Mouse (Mus musculus): ENCODE measurements around the gene Atf6. TPM values are rescaled to one million over a fixed set of nuclear protein-coding genes. Genes with fewer than 3 reads are reported as not detected.

Gene Atf6
- polyA plus RNA-seq, 1 experiment from 2014 or later: 11.5 TPM

DNA sequence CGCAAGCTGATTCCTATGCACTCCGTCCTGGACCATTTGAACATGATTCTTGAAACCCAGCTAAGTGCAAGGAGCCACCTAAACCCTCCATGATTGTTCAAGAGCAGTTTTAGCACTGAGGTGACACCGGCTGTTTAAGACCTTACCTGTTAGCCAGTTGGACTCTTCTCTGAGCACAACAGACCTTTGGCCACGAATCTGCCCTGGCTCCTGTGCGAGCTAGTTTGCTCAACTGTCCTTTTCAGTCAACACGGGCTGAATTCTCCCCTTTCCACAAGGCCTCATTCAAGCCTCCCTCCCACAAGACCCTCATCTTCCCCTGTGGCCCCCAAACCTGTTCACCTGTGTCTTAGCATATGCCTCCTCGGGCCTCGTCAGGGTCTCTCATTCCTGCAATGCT, 170.6 kb downstream of the Atf6 start:
- Histone ChIP-seq H3K36me3 (ENCODE audit: control insufficient read depth, insufficient read depth, low read length) (no peaks in the 10 kb centered on the region), H3K4me2 (no peak overlapping the region), H3K27me3 (replicated peaks; ENCODE audit: control insufficient read depth, insufficient read depth, low read length) (no peaks in the 10 kb centered on the region), H3K4me3 (ENCODE audit: low read depth, low read length) (no peak overlapping the region), H3K4me1 (replicated peaks; ENCODE audit: control insufficient read depth, insufficient read depth, low read length) (no peaks in the 10 kb centered on the region), H3K27ac (ENCODE audit: low read depth, low read length) (no peak overlapping the region), H3K9ac (ENCODE audit: low read depth, low read length) (no peak overlapping the region), H3K9me3 (ENCODE audit: control insufficient read depth, low read length) (no peaks in the 10 kb centered on the region)
- WGBS: 88% methylated on average over 8 of the region's 8 CpGs
- DNase-seq (ENCODE audit: low spot score): no peak
- no peak for ATAC-seq (replicated peaks; ENCODE audit: low FRiP score)

- no peaks in the 10 kb centered on the region for H3K27me3 ChIP-seq (replicated peaks; ENCODE audit: control insufficient read depth, insufficient read depth, low read length)
- 78% methylated on average over 6 of the region's 6 CpGs for WGBS
These were observed 172.2 kb downstream of the Atf6 start for GRCm38 (mm10) chr1:170695326-170695725.

DNA sequence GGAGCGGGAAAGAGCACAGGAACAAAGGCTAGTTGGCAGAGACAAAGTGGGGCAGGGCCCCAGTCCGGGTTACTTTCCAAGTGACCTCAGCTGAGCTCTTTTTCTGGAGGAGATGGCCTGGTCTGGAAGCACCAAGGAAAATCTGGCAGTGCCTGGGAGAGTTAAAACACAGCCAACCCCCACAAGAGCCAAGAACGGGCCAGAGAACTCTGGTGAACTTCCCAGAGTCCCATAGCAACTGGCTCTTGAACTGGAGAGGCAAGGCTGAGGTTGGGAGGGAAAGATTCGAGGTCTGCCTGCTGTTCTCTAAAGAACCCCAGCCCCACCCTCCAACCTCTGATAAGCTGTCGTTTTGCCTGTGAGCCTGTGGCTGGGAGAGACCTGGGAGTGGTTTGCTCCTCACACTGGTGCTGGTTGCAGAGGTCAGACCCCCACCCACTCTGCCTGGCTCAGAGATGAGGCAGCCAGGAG, 172.7 kb downstream of the Atf6 start:
- Histone ChIP-seq H3K4me2 (no peak overlapping the region), H3K9me3 (ENCODE audit: control insufficient read depth, low read length) (no peaks in the 10 kb centered on the region), H3K4me3 (ENCODE audit: low read depth, low read length) (no peak overlapping the region), H3K27me3 (replicated peaks; ENCODE audit: control insufficient read depth, insufficient read depth, low read length) (no peaks in the 10 kb centered on the region), H3K4me1 (replicated peaks; ENCODE audit: control insufficient read depth, insufficient read depth, low read length) (no peaks in the 10 kb centered on the region), H3K27ac (ENCODE audit: low read depth, low read length) (no peak overlapping the region), H3K36me3 (ENCODE audit: control insufficient read depth, insufficient read depth, low read length) (no peaks in the 10 kb centered on the region), H3K9ac (ENCODE audit: low read depth, low read length) (no peak overlapping the region)
- WGBS: 49% methylated on average over 5 of the region's 5 CpGs
- peak; percentile 34; the same call in 1 of the 2 replicates for ATAC-seq (replicated peaks; ENCODE audit: low FRiP score)
- DNase-seq (ENCODE audit: low spot score): no peak

More at GRCm38 (mm10) chr1:170695326-170695725, 172.2 kb downstream of the Atf6 start:
- ATAC-seq (replicated peaks; ENCODE audit: low FRiP score): no peak
- H3K4me1 ChIP-seq (replicated peaks; ENCODE audit: control insufficient read depth, insufficient read depth, low read length): no peaks in the 10 kb centered on the region
- H3K4me2 ChIP-seq: no peak overlapping the region
- no peak overlapping the region for H3K27ac ChIP-seq (ENCODE audit: low read depth, low read length)
- no peak overlapping the region for H3K9ac ChIP-seq (ENCODE audit: low read depth, low read length)
- no peaks in the 10 kb centered on the region for H3K36me3 ChIP-seq (ENCODE audit: control insufficient read depth, insufficient read depth, low read length)
- H3K9me3 ChIP-seq (ENCODE audit: control insufficient read depth, low read length): no peaks in the 10 kb centered on the region
- no peak for DNase-seq (ENCODE audit: low spot score)
- no peak overlapping the region for H3K4me3 ChIP-seq (ENCODE audit: low read depth, low read length)

- Histone ChIP-seq H3K4me3 (ENCODE audit: low read depth, low read length) (no peak overlapping the region), H3K36me3 (ENCODE audit: control insufficient read depth, insufficient read depth, low read length) (no peaks in the 10 kb centered on the region), H3K27me3 (replicated peaks; ENCODE audit: control insufficient read depth, insufficient read depth, low read length) (no peaks in the 10 kb centered on the region), H3K9ac (ENCODE audit: low read depth, low read length) (no peak overlapping the region), H3K9me3 (ENCODE audit: control insufficient read depth, low read length) (no peaks in the 10 kb centered on the region), H3K4me1 (replicated peaks; ENCODE audit: control insufficient read depth, insufficient read depth, low read length) (no peaks in the 10 kb centered on the region), H3K27ac (ENCODE audit: low read depth, low read length) (no peak overlapping the region), H3K4me2 (no peak overlapping the region)
- ATAC-seq (replicated peaks; ENCODE audit: low FRiP score) (no peak), DNase-seq (ENCODE audit: low spot score) (no peak)
- 87% methylated on average over 5 of the region's 5 CpGs for WGBS
These were observed 176.3 kb downstream of the Atf6 start for GRCm38 (mm10) chr1:170691301-170691700.

DNA sequence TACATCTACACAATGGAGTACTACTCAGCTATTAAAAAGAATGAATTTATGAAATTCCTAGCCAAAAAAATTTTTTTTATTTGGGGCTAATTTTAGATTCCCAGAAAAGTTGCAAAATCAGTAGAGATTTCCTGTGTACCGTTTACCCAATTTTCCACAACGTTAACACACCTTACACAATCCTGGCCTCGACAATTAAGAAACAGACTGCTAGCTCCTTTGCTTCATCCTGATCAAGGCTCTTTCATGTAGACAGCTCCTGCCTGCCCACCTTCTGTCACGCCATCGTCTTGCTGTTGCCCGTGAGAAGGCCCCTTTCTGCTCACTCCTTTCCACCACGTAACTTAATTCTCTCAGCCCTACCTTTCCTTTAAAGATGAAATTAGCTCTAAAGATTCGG, 177.8 kb downstream of the Atf6 start:
- ATAC-seq (replicated peaks; ENCODE audit: low FRiP score): no peak
- Histone ChIP-seq H3K27ac (ENCODE audit: low read depth, low read length) (no peak overlapping the region), H3K4me1 (replicated peaks; ENCODE audit: control insufficient read depth, insufficient read depth, low read length) (no peaks in the 10 kb centered on the region), H3K9ac (ENCODE audit: low read depth, low read length) (no peak overlapping the region), H3K4me3 (ENCODE audit: low read depth, low read length) (no peak overlapping the region), H3K9me3 (ENCODE audit: control insufficient read depth, low read length) (no peaks in the 10 kb centered on the region), H3K4me2 (no peak overlapping the region), H3K27me3 (replicated peaks; ENCODE audit: control insufficient read depth, insufficient read depth, low read length) (no peaks in the 10 kb centered on the region), H3K36me3 (ENCODE audit: control insufficient read depth, insufficient read depth, low read length) (no peaks in the 10 kb centered on the region)
- DNase-seq (ENCODE audit: low spot score): no peak
- 89% methylated on average over 8 of the region's 8 CpGs for WGBS

- no peaks in the 10 kb centered on the region for H3K9me3 ChIP-seq (ENCODE audit: control insufficient read depth, low read length)
- H3K9ac ChIP-seq (ENCODE audit: low read depth, low read length): no peak overlapping the region
- H3K4me3 ChIP-seq (ENCODE audit: low read depth, low read length): no peak overlapping the region
- H3K27ac ChIP-seq (ENCODE audit: low read depth, low read length): no peak overlapping the region
- 49% methylated on average over 6 of the region's 6 CpGs for WGBS
- H3K4me2 ChIP-seq: no peak overlapping the region
- no peaks in the 10 kb centered on the region for H3K27me3 ChIP-seq (replicated peaks; ENCODE audit: control insufficient read depth, insufficient read depth, low read length)
- no peak for DNase-seq (ENCODE audit: low spot score)
- H3K4me1 ChIP-seq (replicated peaks; ENCODE audit: control insufficient read depth, insufficient read depth, low read length): no peaks in the 10 kb centered on the region
- ATAC-seq (replicated peaks; ENCODE audit: low FRiP score): no peak
- no peaks in the 10 kb centered on the region for H3K36me3 ChIP-seq (ENCODE audit: control insufficient read depth, insufficient read depth, low read length)
These were observed 183.7 kb downstream of the Atf6 start for GRCm38 (mm10) chr1:170683863-170684262.

DNA sequence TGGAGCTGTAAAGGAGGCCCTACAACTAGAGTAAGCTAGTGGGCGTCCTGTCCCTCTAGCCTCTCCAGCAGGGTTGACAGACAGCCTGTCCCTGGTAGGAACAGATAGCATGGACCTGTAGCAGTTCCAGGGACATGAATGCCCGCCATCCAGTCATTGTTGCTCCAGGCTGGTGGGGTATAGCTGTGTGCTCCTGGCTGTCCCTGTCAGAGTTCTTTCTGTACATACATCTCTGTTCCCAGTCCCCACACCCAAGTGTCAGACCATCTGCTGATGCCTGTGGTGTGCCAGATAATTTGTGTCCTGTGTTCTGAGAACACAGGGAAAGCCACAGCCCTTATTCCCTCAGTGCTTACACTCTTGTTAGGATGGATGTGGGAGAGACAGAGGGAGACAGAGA, 187.9 kb downstream of the Atf6 start:
- H3K4me2 ChIP-seq: no peak overlapping the region
- H3K9ac ChIP-seq (ENCODE audit: low read depth, low read length): no peak overlapping the region
- ATAC-seq (replicated peaks; ENCODE audit: low FRiP score): no peak
- no peak overlapping the region for H3K4me3 ChIP-seq (ENCODE audit: low read depth, low read length)
- no peaks in the 10 kb centered on the region for H3K27me3 ChIP-seq (replicated peaks; ENCODE audit: control insufficient read depth, insufficient read depth, low read length)
- H3K36me3 ChIP-seq (ENCODE audit: control insufficient read depth, insufficient read depth, low read length): no peaks in the 10 kb centered on the region
- DNase-seq (ENCODE audit: low spot score): no peak
- no peaks in the 10 kb centered on the region for H3K9me3 ChIP-seq (ENCODE audit: control insufficient read depth, low read length)
- WGBS: 69% methylated on average over 2 of the region's 2 CpGs
- no peaks in the 10 kb centered on the region for H3K4me1 ChIP-seq (replicated peaks; ENCODE audit: control insufficient read depth, insufficient read depth, low read length)
- H3K27ac ChIP-seq (ENCODE audit: low read depth, low read length): no peak overlapping the region

DNA sequence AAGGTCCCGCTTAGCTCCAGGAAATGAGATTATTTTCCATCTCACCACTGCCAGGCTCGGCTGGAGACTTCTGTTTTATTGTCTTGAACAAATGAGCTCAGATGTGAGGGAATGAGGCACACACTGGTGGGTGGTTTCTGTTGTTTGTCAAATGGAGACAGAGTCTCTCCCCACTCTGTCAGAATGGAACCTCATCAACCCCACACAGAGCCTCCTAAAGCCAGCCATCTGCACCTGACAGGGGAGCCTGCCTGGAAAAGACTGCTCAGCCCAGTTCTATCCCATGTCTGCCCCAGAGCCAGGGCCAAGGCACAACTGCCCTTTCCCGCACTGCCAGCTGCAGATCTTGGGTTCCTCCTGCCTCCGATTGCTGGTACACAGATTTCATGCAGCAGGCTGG, 188.7 kb downstream of the Atf6 start:
- no peaks in the 10 kb centered on the region for H3K36me3 ChIP-seq (ENCODE audit: control insufficient read depth, insufficient read depth, low read length)
- ATAC-seq (replicated peaks; ENCODE audit: low FRiP score): no peak

DNA sequence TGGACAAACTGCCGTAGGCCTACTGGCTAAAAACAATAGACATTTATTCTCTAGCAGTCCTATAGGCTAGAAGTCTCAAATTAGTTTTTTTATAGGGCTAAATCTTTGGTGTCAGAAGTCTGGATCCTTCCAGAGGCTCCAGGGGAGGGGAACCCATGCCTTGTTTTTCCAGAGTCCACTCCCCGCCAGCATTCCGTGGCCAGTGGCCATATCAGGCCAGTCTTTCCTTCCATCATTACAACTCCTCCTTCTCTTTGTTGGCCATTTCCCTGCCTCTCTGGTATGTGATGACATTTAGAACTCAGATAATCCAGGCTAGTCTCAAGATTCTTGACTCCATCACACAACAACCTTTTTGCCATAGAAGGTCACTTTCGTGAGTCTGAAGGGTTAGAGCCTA, 189.9 kb downstream of the Atf6 start:
- H3K4me1 ChIP-seq (replicated peaks; ENCODE audit: control insufficient read depth, insufficient read depth, low read length): no peaks in the 10 kb centered on the region
- WGBS: 85% methylated on average over 4 of the region's 4 CpGs
- H3K27ac ChIP-seq (ENCODE audit: low read depth, low read length): no peak overlapping the region
- H3K9ac ChIP-seq (ENCODE audit: low read depth, low read length): no peak overlapping the region
- H3K4me2 ChIP-seq: no peak overlapping the region
- DNase-seq (ENCODE audit: low spot score) (no peak), ATAC-seq (replicated peaks; ENCODE audit: low FRiP score) (no peak)
- H3K36me3 ChIP-seq (ENCODE audit: control insufficient read depth, insufficient read depth, low read length): no peaks in the 10 kb centered on the region
- H3K9me3 ChIP-seq (ENCODE audit: control insufficient read depth, low read length): no peaks in the 10 kb centered on the region
- H3K4me3 ChIP-seq (ENCODE audit: low read depth, low read length): no peak overlapping the region
- H3K27me3 ChIP-seq (replicated peaks; ENCODE audit: control insufficient read depth, insufficient read depth, low read length): no peaks in the 10 kb centered on the region

More for the DNA sequence above, 188.7 kb downstream of the Atf6 start:
- H3K9me3 ChIP-seq (ENCODE audit: control insufficient read depth, low read length): no peaks in the 10 kb centered on the region
- H3K9ac ChIP-seq (ENCODE audit: low read depth, low read length): no peak overlapping the region
- no peak overlapping the region for H3K4me3 ChIP-seq (ENCODE audit: low read depth, low read length)
- DNase-seq (ENCODE audit: low spot score): no peak
- no peaks in the 10 kb centered on the region for H3K4me1 ChIP-seq (replicated peaks; ENCODE audit: control insufficient read depth, insufficient read depth, low read length)
- H3K27me3 ChIP-seq (replicated peaks; ENCODE audit: control insufficient read depth, insufficient read depth, low read length): no peaks in the 10 kb centered on the region
- WGBS: 61% methylated on average over 4 of the region's 4 CpGs
- H3K27ac ChIP-seq (ENCODE audit: low read depth, low read length): no peak overlapping the region
- no peak overlapping the region for H3K4me2 ChIP-seq
